Mouse (Mus musculus): ENCODE measurements around the gene Zfp366.

DNA sequence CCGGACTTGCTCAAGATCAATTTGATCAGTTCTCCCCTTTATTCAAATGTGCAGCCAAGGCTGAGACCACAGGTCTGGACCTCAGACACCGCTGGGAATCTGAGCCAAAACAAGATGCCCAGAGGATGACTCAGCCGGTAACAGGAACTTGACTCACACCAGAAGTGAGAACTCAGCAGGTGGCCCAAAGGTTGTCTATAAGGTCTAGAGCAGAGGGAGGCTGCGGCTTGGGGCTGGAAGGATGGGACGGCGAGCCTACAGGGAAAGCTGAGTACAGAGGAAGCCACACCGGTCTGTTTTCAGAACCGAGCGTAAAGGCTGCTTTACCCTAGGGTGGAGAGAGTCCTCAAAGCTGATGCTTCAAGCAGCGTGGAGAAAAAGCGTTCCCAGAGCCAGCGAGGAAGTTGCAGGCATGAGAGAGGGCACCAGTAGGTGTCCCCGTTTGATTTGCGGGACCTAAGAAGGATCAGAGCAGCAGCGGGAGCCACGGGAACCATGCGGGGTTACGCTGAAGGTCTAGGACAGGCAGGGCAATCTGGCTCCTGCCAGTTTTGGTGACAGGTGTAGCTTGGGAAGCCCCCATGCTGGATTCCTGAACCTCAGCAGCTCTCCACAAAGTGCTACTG, 32.2 kb upstream of the Zfp366 start:
- no peak for TF ChIP-seq POLR2A (IDR thresholded peaks at IDR 0.05; ENCODE audit: low read depth, low read length)
- no peak for TF ChIP-seq CTCF (IDR thresholded peaks at IDR 0.05; ENCODE audit: extremely low read depth, insufficient read length, insufficient replicate concordance, low read depth, low read length)
